Mouse (Mus musculus): ENCODE data around the gene Tbx15.
"Not testable (repeated sequence)": the region's sequence is repeated elsewhere in the genome, so short reads cannot be mapped to it uniquely, and the experiment has no call there.

Tbx15 gene

GRCm38 (mm10) chr3:99266752-99267303 lies 26.6 kb downstream of the Tbx15 start:
- DNase-seq (ENCODE audit: low spot score) = no peak

- DNase-seq (ENCODE audit: low spot score) = no peak
These were observed 37.9 kb downstream of the Tbx15 start for GRCm38 (mm10) chr3:99277973-99278580.

GRCm38 (mm10) chr3:99279718-99280117 lies 39.5 kb downstream of the Tbx15 start:
- no peak for DNase-seq (ENCODE audit: low spot score)

GRCm38 (mm10) chr3:99281453-99281852 lies 41.3 kb downstream of the Tbx15 start:
- DNase-seq (ENCODE audit: low spot score) = no peak

GRCm38 (mm10) chr3:99288302-99288701 lies 48.1 kb downstream of the Tbx15 start:
- no peak for DNase-seq (ENCODE audit: low spot score)

- peak; percentile 76 for DNase-seq (ENCODE audit: low spot score)
These were observed 50.0 kb downstream of the Tbx15 start for GRCm38 (mm10) chr3:99290064-99290702.

GRCm38 (mm10) chr3:99290878-99291277 lies 50.7 kb downstream of the Tbx15 start:
- DNase-seq (ENCODE audit: low spot score) = no peak

GRCm38 (mm10) chr3:99291386-99291785 lies 51.2 kb downstream of the Tbx15 start:
- DNase-seq (ENCODE audit: low spot score) = no peak

GRCm38 (mm10) chr3:99292531-99292931 lies 52.4 kb downstream of the Tbx15 start:
- peak; percentile 28 for DNase-seq (ENCODE audit: low spot score)

GRCm38 (mm10) chr3:99294209-99294608 lies 54.0 kb downstream of the Tbx15 start:
- not testable (repeated sequence) for DNase-seq (ENCODE audit: low spot score)

GRCm38 (mm10) chr3:99295301-99295700 lies 55.1 kb downstream of the Tbx15 start:
- DNase-seq (ENCODE audit: low spot score) = peak; percentile 42

- peak; percentile 29 for DNase-seq (ENCODE audit: low spot score)
These were observed 56.0 kb downstream of the Tbx15 start for GRCm38 (mm10) chr3:99296186-99296585.

- DNase-seq (ENCODE audit: low spot score) = peak; percentile 80
These were observed 60.7 kb downstream of the Tbx15 start for GRCm38 (mm10) chr3:99300846-99301245.

- DNase-seq (ENCODE audit: low spot score) = peak; percentile 60
These were observed 70.7 kb downstream of the Tbx15 start for GRCm38 (mm10) chr3:99310877-99311276.

GRCm38 (mm10) chr3:99311943-99312635 lies 71.9 kb downstream of the Tbx15 start:
- no peak for DNase-seq (ENCODE audit: low spot score)

GRCm38 (mm10) chr3:99322345-99322744 lies 82.2 kb downstream of the Tbx15 start:
- no peak for DNase-seq (ENCODE audit: low spot score)

GRCm38 (mm10) chr3:99329316-99329715 lies 89.1 kb downstream of the Tbx15 start:
- no peak for DNase-seq (ENCODE audit: low spot score)

- no peak for DNase-seq (ENCODE audit: low spot score)
These were observed 90.9 kb downstream of the Tbx15 start for GRCm38 (mm10) chr3:99331086-99331485.

GRCm38 (mm10) chr3:99336866-99337265 lies 96.7 kb downstream of the Tbx15 start:
- no peak for DNase-seq (ENCODE audit: low spot score)

- no peak for DNase-seq (ENCODE audit: low spot score)
These were observed 98.6 kb downstream of the Tbx15 start for GRCm38 (mm10) chr3:99338756-99339155.

GRCm38 (mm10) chr3:99340021-99340420 lies 99.8 kb downstream of the Tbx15 start:
- no peak for DNase-seq (ENCODE audit: low spot score)

GRCm38 (mm10) chr3:99379616-99380250 lies 139.6 kb downstream of the Tbx15 start:
- no peak for DNase-seq (ENCODE audit: low spot score)

All from adipocyte (in vitro differentiated cells).